Mouse (Mus musculus): ENCODE results near the gene Fam178b. TPM values are rescaled to one million over a fixed set of nuclear protein-coding genes. Genes with fewer than 3 reads are reported as not detected.

Gene Fam178b
- polyA plus RNA-seq, 1 experiment from 2014 or later, result not detected

- Histone ChIP-seq H3K9me3 (ENCODE audit: control insufficient read depth, low read length) (no peaks in the 10 kb centered on the region), H3K27me3 (ENCODE audit: control insufficient read depth, insufficient read depth, low read length) (no peaks in the 10 kb centered on the region), H3K4me2 (ENCODE audit: low read depth, low read length) (no peak overlapping the region), H3K9ac (replicated peaks; ENCODE audit: low read depth, low read length) (no peak overlapping the region), H3K36me3 (ENCODE audit: control insufficient read depth, insufficient read depth, low read length) (no peaks in the 10 kb centered on the region), H3K27ac (ENCODE audit: low read depth, low read length) (no peak overlapping the region), H3K4me3 (ENCODE audit: low read depth, low read length) (no peak overlapping the region), H3K4me1 (ENCODE audit: control insufficient read depth, insufficient read depth, low read length) (no peaks in the 10 kb centered on the region)
- 77% methylated on average over 4 of the region's 4 CpGs for WGBS
- no peak for ATAC-seq (ENCODE audit: low read depth)
Measured at GRCm38 (mm10) chr1:36664457-36664856, 18.5 kb downstream of the Fam178b start.

- WGBS, result 85% methylated on average over 7 of the region's 7 CpGs
- Histone ChIP-seq H3K4me2 (ENCODE audit: low read depth, low read length) (no peak overlapping the region), H3K27me3 (ENCODE audit: control insufficient read depth, insufficient read depth, low read length) (no peaks in the 10 kb centered on the region), H3K9ac (replicated peaks; ENCODE audit: low read depth, low read length) (no peak overlapping the region), H3K27ac (ENCODE audit: low read depth, low read length) (no peak overlapping the region), H3K36me3 (ENCODE audit: control insufficient read depth, insufficient read depth, low read length) (no peaks in the 10 kb centered on the region), H3K4me1 (ENCODE audit: control insufficient read depth, insufficient read depth, low read length) (no peaks in the 10 kb centered on the region), H3K9me3 (ENCODE audit: control insufficient read depth, low read length) (no peaks in the 10 kb centered on the region), H3K4me3 (ENCODE audit: low read depth, low read length) (no peak overlapping the region)
- no peak for ATAC-seq (ENCODE audit: low read depth)
Measured at GRCm38 (mm10) chr1:36658621-36659399, 24.2 kb downstream of the Fam178b start.

GRCm38 (mm10) chr1:36657658-36658415 is 25.1 kb downstream of the Fam178b start:
- Histone ChIP-seq H3K4me2 (ENCODE audit: low read depth, low read length) (no peak overlapping the region), H3K4me3 (ENCODE audit: low read depth, low read length) (no peak overlapping the region), H3K9ac (replicated peaks; ENCODE audit: low read depth, low read length) (no peak overlapping the region), H3K27me3 (ENCODE audit: control insufficient read depth, insufficient read depth, low read length) (no peaks in the 10 kb centered on the region), H3K9me3 (ENCODE audit: control insufficient read depth, low read length) (no peaks in the 10 kb centered on the region), H3K36me3 (ENCODE audit: control insufficient read depth, insufficient read depth, low read length) (no peaks in the 10 kb centered on the region), H3K27ac (ENCODE audit: low read depth, low read length) (no peak overlapping the region), H3K4me1 (ENCODE audit: control insufficient read depth, insufficient read depth, low read length) (no peaks in the 10 kb centered on the region)
- no peak for ATAC-seq (ENCODE audit: low read depth)
- 86% methylated on average over 4 of the region's 4 CpGs for WGBS

GRCm38 (mm10) chr1:36656233-36656632 is 26.8 kb downstream of the Fam178b start:
- H3K4me3 ChIP-seq (ENCODE audit: low read depth, low read length), result no peak overlapping the region
- no peaks in the 10 kb centered on the region for H3K36me3 ChIP-seq (ENCODE audit: control insufficient read depth, insufficient read depth, low read length)
- ATAC-seq (ENCODE audit: low read depth), result no peak
- no peak overlapping the region for H3K4me2 ChIP-seq (ENCODE audit: low read depth, low read length)
- no peaks in the 10 kb centered on the region for H3K27me3 ChIP-seq (ENCODE audit: control insufficient read depth, insufficient read depth, low read length)
- H3K9me3 ChIP-seq (ENCODE audit: control insufficient read depth, low read length), result no peaks in the 10 kb centered on the region
- no peaks in the 10 kb centered on the region for H3K4me1 ChIP-seq (ENCODE audit: control insufficient read depth, insufficient read depth, low read length)
- 87% methylated on average over 3 of the region's 3 CpGs for WGBS
- H3K27ac ChIP-seq (ENCODE audit: low read depth, low read length), result no peak overlapping the region
- no peak overlapping the region for H3K9ac ChIP-seq (replicated peaks; ENCODE audit: low read depth, low read length)

GRCm38 (mm10) chr1:36655039-36655438 is 27.9 kb downstream of the Fam178b start:
- Histone ChIP-seq H3K27ac (ENCODE audit: low read depth, low read length) (no peak overlapping the region), H3K4me2 (ENCODE audit: low read depth, low read length) (no peak overlapping the region), H3K4me3 (ENCODE audit: low read depth, low read length) (no peak overlapping the region), H3K4me1 (ENCODE audit: control insufficient read depth, insufficient read depth, low read length) (no peaks in the 10 kb centered on the region), H3K9ac (replicated peaks; ENCODE audit: low read depth, low read length) (no peak overlapping the region), H3K27me3 (ENCODE audit: control insufficient read depth, insufficient read depth, low read length) (no peaks in the 10 kb centered on the region), H3K36me3 (ENCODE audit: control insufficient read depth, insufficient read depth, low read length) (no peaks in the 10 kb centered on the region), H3K9me3 (ENCODE audit: control insufficient read depth, low read length) (no peaks in the 10 kb centered on the region)
- WGBS, result 84% methylated on average over 5 of the region's 5 CpGs
- ATAC-seq (ENCODE audit: low read depth), result no peak

- ATAC-seq (ENCODE audit: low read depth), result no peak
- no peak overlapping the region for H3K9ac ChIP-seq (replicated peaks; ENCODE audit: low read depth, low read length)
- H3K36me3 ChIP-seq (ENCODE audit: control insufficient read depth, insufficient read depth, low read length), result no peaks in the 10 kb centered on the region
- WGBS, result 79% methylated on average over 5 of the region's 5 CpGs
- no peaks in the 10 kb centered on the region for H3K9me3 ChIP-seq (ENCODE audit: control insufficient read depth, low read length)
- H3K27me3 ChIP-seq (ENCODE audit: control insufficient read depth, insufficient read depth, low read length), result no peaks in the 10 kb centered on the region
- no peak overlapping the region for H3K27ac ChIP-seq (ENCODE audit: low read depth, low read length)
- no peak overlapping the region for H3K4me2 ChIP-seq (ENCODE audit: low read depth, low read length)
- no peaks in the 10 kb centered on the region for H3K4me1 ChIP-seq (ENCODE audit: control insufficient read depth, insufficient read depth, low read length)
- no peak overlapping the region for H3K4me3 ChIP-seq (ENCODE audit: low read depth, low read length)
Measured at GRCm38 (mm10) chr1:36647631-36648030, 35.4 kb downstream of the Fam178b start.

GRCm38 (mm10) chr1:36646285-36646684 is 36.7 kb downstream of the Fam178b start:
- 64% methylated on average over 3 of the region's 3 CpGs for WGBS
- H3K9me3 ChIP-seq (ENCODE audit: control insufficient read depth, low read length), result no peaks in the 10 kb centered on the region

GRCm38 (mm10) chr1:36644615-36645007 is 38.4 kb downstream of the Fam178b start:
- H3K27ac ChIP-seq (ENCODE audit: low read depth, low read length), result no peak overlapping the region
- no peaks in the 10 kb centered on the region for H3K36me3 ChIP-seq (ENCODE audit: control insufficient read depth, insufficient read depth, low read length)
- no peak overlapping the region for H3K9ac ChIP-seq (replicated peaks; ENCODE audit: low read depth, low read length)
- no peak for ATAC-seq (ENCODE audit: low read depth)
- no peaks in the 10 kb centered on the region for H3K4me1 ChIP-seq (ENCODE audit: control insufficient read depth, insufficient read depth, low read length)
- no peaks in the 10 kb centered on the region for H3K27me3 ChIP-seq (ENCODE audit: control insufficient read depth, insufficient read depth, low read length)
- H3K4me3 ChIP-seq (ENCODE audit: low read depth, low read length), result no peak overlapping the region
- H3K4me2 ChIP-seq (ENCODE audit: low read depth, low read length), result no peak overlapping the region
- 88% methylated on average over 9 of the region's 9 CpGs for WGBS
- no peaks in the 10 kb centered on the region for H3K9me3 ChIP-seq (ENCODE audit: control insufficient read depth, low read length)

More at GRCm38 (mm10) chr1:36646285-36646684, 36.7 kb downstream of the Fam178b start:
- Histone ChIP-seq H3K4me1 (ENCODE audit: control insufficient read depth, insufficient read depth, low read length) (no peaks in the 10 kb centered on the region), H3K4me3 (ENCODE audit: low read depth, low read length) (no peak overlapping the region), H3K36me3 (ENCODE audit: control insufficient read depth, insufficient read depth, low read length) (no peaks in the 10 kb centered on the region), H3K4me2 (ENCODE audit: low read depth, low read length) (no peak overlapping the region), H3K27me3 (ENCODE audit: control insufficient read depth, insufficient read depth, low read length) (no peaks in the 10 kb centered on the region), H3K27ac (ENCODE audit: low read depth, low read length) (no peak overlapping the region), H3K9ac (replicated peaks; ENCODE audit: low read depth, low read length) (no peak overlapping the region)
- ATAC-seq (ENCODE audit: low read depth), result no peak

GRCm38 (mm10) chr1:36643957-36644614 is 38.9 kb downstream of the Fam178b start:
- H3K4me1 ChIP-seq (ENCODE audit: control insufficient read depth, insufficient read depth, low read length), result no peaks in the 10 kb centered on the region
- ATAC-seq (ENCODE audit: low read depth), result no peak
- H3K4me2 ChIP-seq (ENCODE audit: low read depth, low read length), result no peak overlapping the region
- no peak overlapping the region for H3K27ac ChIP-seq (ENCODE audit: low read depth, low read length)
- 95% methylated on average over 7 of the region's 7 CpGs for WGBS
- no peak overlapping the region for H3K9ac ChIP-seq (replicated peaks; ENCODE audit: low read depth, low read length)
- H3K36me3 ChIP-seq (ENCODE audit: control insufficient read depth, insufficient read depth, low read length), result no peaks in the 10 kb centered on the region
- no peaks in the 10 kb centered on the region for H3K27me3 ChIP-seq (ENCODE audit: control insufficient read depth, insufficient read depth, low read length)
- H3K4me3 ChIP-seq (ENCODE audit: low read depth, low read length), result no peak overlapping the region
- no peaks in the 10 kb centered on the region for H3K9me3 ChIP-seq (ENCODE audit: control insufficient read depth, low read length)

Data from neural tube, embryonic 14.5 days (tissue).